Mouse (Mus musculus) heart, postnatal 4 days (tissue): ENCODE measurements around the gene Rplp2. TPM values are rescaled to one million over a fixed set of nuclear protein-coding genes. Genes with fewer than 3 reads are reported as not detected.
A peak's percentile ranks its signal among the peaks of the same experiment; 100 is the strongest.
"Not testable (repeated sequence)": the region's sequence is repeated elsewhere in the genome, so short reads cannot be mapped to it uniquely, and the experiment has no call there.

Experiments used
- DNase-seq: peaks from one replicate; pipeline ENCODE4 v3.0.0; 2021
- total RNA-seq, 2 experiments: library from RNA; stranded (reverse); gene quantifications; 2 replicates each; pipeline ENCODE4 v1.2.3; 2021

The Rplp2 gene
- total RNA-seq, 2 experiments from 2014 or later: 1,146 to 1,184 TPM

- DNase-seq: no peak
These were observed 15.6 kb upstream of the Rplp2 start for GRCm38 (mm10) chr7:141431434-141432185.

GRCm38 (mm10) chr7:141432186-141432611 is 15.0 kb upstream of the Rplp2 start:
- DNase-seq: peak; percentile 74

- DNase-seq: peak; percentile 72
These were observed 14.2 kb upstream of the Rplp2 start for GRCm38 (mm10) chr7:141432741-141433516.

- DNase-seq: no peak
These were observed 13.4 kb upstream of the Rplp2 start for GRCm38 (mm10) chr7:141433517-141434400.

- no peak for DNase-seq
These were observed 12.7 kb upstream of the Rplp2 start for GRCm38 (mm10) chr7:141434464-141434863.

- peak; percentile 68 for DNase-seq
These were observed 11.9 kb upstream of the Rplp2 start for GRCm38 (mm10) chr7:141435129-141435855.

GRCm38 (mm10) chr7:141435856-141436522 is 11.2 kb upstream of the Rplp2 start:
- DNase-seq: no peak

- DNase-seq: no peak
These were observed 10.7 kb upstream of the Rplp2 start for GRCm38 (mm10) chr7:141436523-141436892.

GRCm38 (mm10) chr7:141437178-141438120 is 9.7 kb upstream of the Rplp2 start, which contains the start of gene Slc25a22:
Slc25a22 (minus strand) TSS chr7:141437892.
- DNase-seq: peak; percentile 86

GRCm38 (mm10) chr7:141438201-141438968 is 8.8 kb upstream of the Rplp2 start:
- DNase-seq: no peak

- no peak for DNase-seq
These were observed 8.0 kb upstream of the Rplp2 start for GRCm38 (mm10) chr7:141439140-141439679.

- DNase-seq: no peak
These were observed 7.4 kb upstream of the Rplp2 start for GRCm38 (mm10) chr7:141439811-141440210.

- peak; percentile 79 for DNase-seq
These were observed 6.6 kb upstream of the Rplp2 start for GRCm38 (mm10) chr7:141440613-141441012.

- no peak for DNase-seq
These were observed 5.7 kb upstream of the Rplp2 start for GRCm38 (mm10) chr7:141441460-141441859.

GRCm38 (mm10) chr7:141442199-141442598 is 5.0 kb upstream of the Rplp2 start:
- no peak for DNase-seq

- peak; percentile 47 for DNase-seq
These were observed 3.9 kb upstream of the Rplp2 start for GRCm38 (mm10) chr7:141443081-141443821.

- DNase-seq: peak; percentile 78
These were observed 3.3 kb upstream of the Rplp2 start, which contains the start of gene Pidd1 for GRCm38 (mm10) chr7:141443828-141444237. Pidd1 (minus strand) TSS chr7:141444025.

- DNase-seq: not testable (repeated sequence)
These were observed 796 bp upstream of the Rplp2 start for GRCm38 (mm10) chr7:141446374-141446773.
